Mouse (Mus musculus): ENCODE results near the gene Spata13. TPM values are rescaled to one million over a fixed set of nuclear protein-coding genes. Genes with fewer than 3 reads are reported as not detected.

Gene Spata13
- polyA plus RNA-seq, 1 experiment from 2014 or later = 0.43 TPM

GRCm38 (mm10) chr14:60798721-60799120 is 164.9 kb downstream of the Spata13 start:
- Histone ChIP-seq H3K79me2 (ENCODE audit: inconsistent target) (no peaks in the 10 kb centered on the region), H3K27ac (no peak overlapping the region), H3K36me3 (ENCODE audit: inconsistent target) (no peaks in the 10 kb centered on the region), H3K4me3 (ENCODE audit: inconsistent target) (no peak overlapping the region)
- WGBS (ENCODE audit: missing documents) = 87% methylated on average over 4 of the region's 4 CpGs

DNA sequence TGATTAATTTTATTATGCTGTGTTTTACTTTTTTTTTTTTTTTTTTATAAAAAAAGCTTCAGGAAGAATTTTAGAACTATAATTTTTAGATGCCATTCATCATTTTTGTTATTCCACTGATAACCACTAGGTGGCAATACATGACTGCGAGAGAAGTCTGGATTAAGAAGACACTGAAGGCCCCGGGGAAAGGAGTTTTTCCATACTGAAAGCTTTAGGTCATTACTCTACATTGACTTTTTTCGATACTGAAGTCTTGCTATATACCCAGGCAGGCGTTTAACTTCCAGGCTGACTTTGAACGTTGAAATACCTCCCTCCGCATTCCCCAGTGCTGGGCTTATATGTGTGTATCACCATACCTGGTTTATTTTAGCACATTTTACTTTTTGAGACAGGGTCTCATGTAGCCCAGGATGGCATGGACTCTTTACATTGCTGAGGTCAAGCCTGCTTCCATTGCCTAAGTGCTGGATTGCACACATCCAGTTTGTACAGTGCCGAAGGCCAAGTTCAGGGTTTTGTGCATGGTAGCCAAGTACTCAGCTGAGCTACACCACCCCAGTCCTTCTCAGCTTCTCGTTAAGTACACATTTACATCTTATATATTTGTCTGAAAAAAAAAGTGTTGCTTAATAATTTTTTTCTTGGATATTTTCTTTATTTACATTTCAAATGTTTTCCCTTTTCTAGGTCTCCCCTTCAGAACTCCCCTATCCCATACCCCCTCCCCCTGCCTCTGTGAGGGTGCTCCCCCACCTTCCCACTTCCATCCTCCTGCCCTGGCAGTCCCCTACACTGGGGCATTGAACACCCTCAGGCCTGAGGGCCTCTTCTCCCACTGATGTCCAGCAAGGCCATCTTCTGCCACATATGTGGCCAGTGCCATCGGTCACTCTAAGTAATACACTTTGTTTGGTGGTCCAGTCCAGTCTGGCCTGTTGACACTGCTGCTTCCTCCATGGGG is 166.2 kb downstream of the Spata13 start:
- H3K27ac ChIP-seq = no peak overlapping the region
- no peaks in the 10 kb centered on the region for H3K36me3 ChIP-seq (ENCODE audit: inconsistent target)
- H3K4me3 ChIP-seq (ENCODE audit: inconsistent target) = no peak overlapping the region
- WGBS (ENCODE audit: missing documents) = 57% methylated on average over 9 of the region's 9 CpGs
- H3K79me2 ChIP-seq (ENCODE audit: inconsistent target) = no peaks in the 10 kb centered on the region

GRCm38 (mm10) chr14:60802026-60802425 is 168.2 kb downstream of the Spata13 start:
- Histone ChIP-seq H3K4me3 (ENCODE audit: inconsistent target) (no peak overlapping the region), H3K36me3 (ENCODE audit: inconsistent target) (no peaks in the 10 kb centered on the region), H3K27ac (no peak overlapping the region), H3K79me2 (ENCODE audit: inconsistent target) (no peaks in the 10 kb centered on the region)
- 97% methylated on average over 13 of the region's 13 CpGs for WGBS (ENCODE audit: missing documents)

GRCm38 (mm10) chr14:60804978-60805377 is 171.2 kb downstream of the Spata13 start:
- Histone ChIP-seq H3K4me3 (ENCODE audit: inconsistent target) (no peak overlapping the region), H3K79me2 (ENCODE audit: inconsistent target) (no peaks in the 10 kb centered on the region), H3K27ac (no peak overlapping the region), H3K36me3 (ENCODE audit: inconsistent target) (no peaks in the 10 kb centered on the region)
- 75% methylated on average over 9 of the region's 9 CpGs for WGBS (ENCODE audit: missing documents)

DNA sequence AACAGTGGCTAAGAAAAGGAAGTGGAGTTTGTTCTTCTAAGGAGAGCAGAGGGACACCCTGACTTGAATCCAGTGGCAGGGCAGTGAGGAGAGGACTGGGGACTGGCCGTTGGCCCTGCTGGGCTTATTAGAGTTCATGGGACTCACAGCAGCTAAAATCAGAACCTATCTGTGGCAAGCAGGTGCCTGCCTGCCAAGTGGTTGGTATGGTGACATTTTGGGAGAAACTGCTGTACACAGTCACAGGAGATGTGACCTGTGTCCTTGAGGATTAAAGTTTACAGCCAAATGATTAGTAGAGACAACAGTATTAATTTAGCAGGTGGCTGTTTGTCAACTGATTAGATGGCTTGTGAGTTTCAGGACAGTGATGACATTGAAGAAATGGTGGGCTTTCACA is 172.1 kb downstream of the Spata13 start:
- Histone ChIP-seq H3K79me2 (ENCODE audit: inconsistent target) (no peaks in the 10 kb centered on the region), H3K36me3 (ENCODE audit: inconsistent target) (no peaks in the 10 kb centered on the region), H3K4me3 (ENCODE audit: inconsistent target) (no peak overlapping the region), H3K27ac (no peak overlapping the region)
- WGBS (ENCODE audit: missing documents) = 69% methylated on average over 1 of the region's 1 CpGs

GRCm38 (mm10) chr14:60806891-60807344 is 173.1 kb downstream of the Spata13 start:
- no peaks in the 10 kb centered on the region for H3K36me3 ChIP-seq (ENCODE audit: inconsistent target)
- H3K4me3 ChIP-seq (ENCODE audit: inconsistent target) = no peak overlapping the region
- no peak overlapping the region for H3K27ac ChIP-seq
- no peaks in the 10 kb centered on the region for H3K79me2 ChIP-seq (ENCODE audit: inconsistent target)
- WGBS (ENCODE audit: missing documents) = 94% methylated on average over 11 of the region's 11 CpGs

DNA sequence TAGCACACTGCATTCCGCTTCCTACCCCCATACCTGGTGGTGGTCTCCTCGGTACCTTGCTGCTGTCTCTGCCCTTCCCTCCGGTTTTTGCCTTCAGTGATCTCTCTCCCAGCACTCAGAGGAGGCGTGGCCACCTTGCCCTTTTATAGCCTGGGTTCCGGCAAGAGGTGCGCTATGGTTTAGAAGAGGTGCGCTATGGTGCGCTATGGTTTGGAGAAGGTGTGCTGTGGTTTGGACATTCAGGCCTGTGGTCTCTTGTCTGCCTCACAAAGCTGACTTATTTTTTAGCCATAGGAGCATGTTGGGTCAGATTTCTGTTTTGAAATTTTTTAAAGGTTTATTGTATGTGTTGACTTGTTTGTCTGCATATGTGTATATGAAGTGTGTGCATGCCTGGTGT is 176.1 kb downstream of the Spata13 start:
- H3K79me2 ChIP-seq (ENCODE audit: inconsistent target) = no peaks in the 10 kb centered on the region
- no peak overlapping the region for H3K27ac ChIP-seq
- WGBS (ENCODE audit: missing documents) = 96% methylated on average over 8 of the region's 8 CpGs
- H3K36me3 ChIP-seq (ENCODE audit: inconsistent target) = no peaks in the 10 kb centered on the region
- no peak overlapping the region for H3K4me3 ChIP-seq (ENCODE audit: inconsistent target)

GRCm38 (mm10) chr14:60811547-60811946 is 177.7 kb downstream of the Spata13 start:
- no peak overlapping the region for H3K27ac ChIP-seq
- H3K4me3 ChIP-seq (ENCODE audit: inconsistent target) = no peak overlapping the region
- H3K79me2 ChIP-seq (ENCODE audit: inconsistent target) = no peaks in the 10 kb centered on the region
- H3K36me3 ChIP-seq (ENCODE audit: inconsistent target) = no peaks in the 10 kb centered on the region
- WGBS (ENCODE audit: missing documents) = 97% methylated on average over 4 of the region's 4 CpGs

Other genes starting within 250 kb of the Spata13 start
- not detected in 3 replicates for gene C1qtnf9, start 134.1 kb downstream of the Spata13 start, polyA plus RNA-seq (2018)
- gene Mipep, start 150.6 kb downstream of the Spata13 start, polyA plus RNA-seq (2018) = 4.1 to 8.9 TPM (median 5.8 TPM) in 3 replicates